Mouse (Mus musculus): Measurements from ENCODE around the gene Pard3b.

Pard3b gene

GRCm38 (mm10) chr1:62244191-62244984 is 605.8 kb downstream of the Pard3b start:
- DNase-seq (ENCODE audit: low read depth, low spot score): no peak

GRCm38 (mm10) chr1:62252432-62252831 is 613.8 kb downstream of the Pard3b start:
- DNase-seq (ENCODE audit: low read depth, low spot score): no peak

DNA sequence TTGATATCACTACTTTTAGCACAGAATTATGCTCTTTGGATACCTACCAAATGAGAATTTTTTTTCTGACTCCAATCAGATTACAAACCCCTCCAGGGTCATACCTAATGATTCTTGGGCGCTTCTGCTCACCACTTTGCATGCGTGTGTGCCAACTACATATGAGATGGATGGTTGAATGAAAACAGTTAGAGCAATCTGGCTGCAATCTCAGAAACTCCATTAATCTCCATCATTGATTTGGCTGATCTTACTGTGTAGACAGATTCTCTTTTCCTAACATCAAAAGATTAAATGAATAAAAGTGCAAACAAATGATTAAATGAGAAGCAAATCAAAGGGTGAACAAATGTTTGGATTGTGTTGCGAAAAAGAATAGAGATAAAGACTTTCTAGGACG is 615.7 kb downstream of the Pard3b start:
- no peak for DNase-seq (ENCODE audit: low read depth, low spot score)

GRCm38 (mm10) chr1:62254888-62255287 is 616.3 kb downstream of the Pard3b start:
- DNase-seq (ENCODE audit: low read depth, low spot score): no peak

GRCm38 (mm10) chr1:62276466-62276865 is 637.8 kb downstream of the Pard3b start:
- DNase-seq (ENCODE audit: low read depth, low spot score): no peak

DNA sequence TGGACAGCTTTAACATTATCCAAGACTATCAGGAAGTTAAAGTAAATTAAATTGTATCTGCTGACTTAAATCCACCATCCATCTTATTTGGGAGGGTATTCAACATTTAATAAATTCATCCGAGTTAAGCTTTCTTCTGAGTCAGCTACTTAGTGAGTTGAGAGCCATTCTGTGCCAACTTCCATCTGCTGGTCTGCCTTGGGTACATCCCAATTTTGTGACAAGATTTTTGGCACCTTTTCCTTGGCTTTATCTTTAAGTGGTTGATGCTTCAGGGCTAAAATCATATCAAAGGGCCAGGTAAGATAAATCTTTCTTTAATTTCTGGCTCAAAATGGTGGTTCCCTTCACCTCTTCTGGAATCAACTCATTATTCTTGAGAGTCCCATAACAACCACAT is 640.0 kb downstream of the Pard3b start:
- DNase-seq (ENCODE audit: low read depth, low spot score): no peak

DNA sequence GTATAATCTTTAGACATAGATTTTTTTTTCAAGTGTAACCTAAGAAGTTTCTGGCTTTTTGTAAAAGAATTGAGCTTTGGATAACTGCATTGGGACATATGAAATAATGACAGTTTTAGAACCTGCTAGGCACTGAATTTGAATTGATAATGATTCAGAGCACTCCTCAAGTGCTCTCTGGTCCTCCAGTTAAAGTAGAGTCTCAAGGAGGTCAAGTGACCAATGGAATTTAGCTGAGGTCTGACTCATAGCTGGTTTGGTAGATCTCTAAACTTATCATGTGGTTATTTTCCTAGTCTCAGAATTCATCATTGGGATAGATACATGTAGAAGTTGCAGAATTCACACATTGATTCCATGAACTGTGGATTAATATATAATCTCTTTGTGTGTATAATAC is 642.0 kb downstream of the Pard3b start:
- no peak for DNase-seq (ENCODE audit: low read depth, low spot score)

- DNase-seq (ENCODE audit: low read depth, low spot score): no peak
Observed at GRCm38 (mm10) chr1:62282835-62283234, 644.2 kb downstream of the Pard3b start.

DNA sequence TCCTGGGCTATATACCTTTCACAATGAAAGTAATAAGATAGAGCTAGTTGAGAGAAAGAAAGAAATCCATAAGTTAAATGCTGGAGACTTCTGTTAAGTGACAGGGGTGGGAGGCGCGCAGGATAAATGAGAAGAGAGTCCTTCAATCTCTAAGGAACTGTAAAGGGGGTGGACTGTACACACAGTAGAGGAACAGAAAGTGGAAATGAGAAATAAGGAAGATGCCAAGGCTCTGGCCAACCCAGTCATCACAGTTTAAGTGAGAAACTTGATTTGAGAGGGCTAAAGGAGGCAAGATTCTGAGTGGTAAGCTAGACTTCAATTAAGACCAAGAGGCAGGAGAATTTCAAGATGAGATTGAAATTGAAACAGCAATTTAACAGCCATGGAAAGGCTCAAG is 645.0 kb downstream of the Pard3b start:
- DNase-seq (ENCODE audit: low read depth, low spot score): no peak

- DNase-seq (ENCODE audit: low read depth, low spot score): no peak
Observed at GRCm38 (mm10) chr1:62309376-62309775, 670.8 kb downstream of the Pard3b start.

DNA sequence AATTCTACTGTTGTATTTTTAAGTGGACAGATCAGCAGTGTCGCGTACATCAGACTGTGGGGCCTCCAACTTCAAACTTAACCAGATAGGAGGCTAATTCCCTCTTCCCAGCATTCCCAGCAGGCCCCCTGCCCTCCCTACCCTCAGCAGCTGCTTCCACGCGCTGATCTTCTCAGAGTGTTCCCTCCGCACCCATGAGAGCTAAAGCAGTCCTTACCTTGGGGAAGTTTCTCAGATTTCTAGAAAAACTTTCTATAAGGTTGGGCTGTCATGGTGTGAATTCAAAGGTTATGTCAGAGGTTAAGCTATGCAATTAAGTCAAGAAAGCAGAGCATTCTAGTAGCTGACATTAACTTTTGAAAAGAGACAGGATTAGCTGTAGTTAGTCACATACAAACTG is 686.6 kb downstream of the Pard3b start:
- no peak for DNase-seq (ENCODE audit: low read depth, low spot score)

GRCm38 (mm10) chr1:62327743-62328142 is 689.1 kb downstream of the Pard3b start:
- DNase-seq (ENCODE audit: low read depth, low spot score): no peak

DNA sequence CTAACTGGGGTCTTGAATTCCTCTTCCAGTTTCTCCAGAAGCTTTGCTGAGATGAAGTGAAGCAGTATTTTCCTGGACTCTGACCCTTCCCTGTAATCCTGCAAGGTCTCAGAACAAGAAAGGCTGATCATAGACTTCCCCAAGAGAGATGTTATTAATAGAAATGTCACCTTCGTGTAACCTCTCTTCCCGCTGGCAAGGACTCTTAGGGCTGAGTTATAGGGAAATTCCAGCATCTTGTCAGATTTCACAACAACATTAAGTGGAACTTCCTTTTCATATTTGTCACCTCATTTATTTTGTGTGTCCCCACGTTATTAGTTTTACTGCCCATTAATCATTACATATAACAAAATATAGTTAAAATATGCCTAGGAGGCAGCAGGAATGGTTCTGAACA is 690.2 kb downstream of the Pard3b start:
- DNase-seq (ENCODE audit: low read depth, low spot score): no peak

- DNase-seq (ENCODE audit: low read depth, low spot score): no peak
Observed at GRCm38 (mm10) chr1:62333016-62333415, 694.4 kb downstream of the Pard3b start.

DNA sequence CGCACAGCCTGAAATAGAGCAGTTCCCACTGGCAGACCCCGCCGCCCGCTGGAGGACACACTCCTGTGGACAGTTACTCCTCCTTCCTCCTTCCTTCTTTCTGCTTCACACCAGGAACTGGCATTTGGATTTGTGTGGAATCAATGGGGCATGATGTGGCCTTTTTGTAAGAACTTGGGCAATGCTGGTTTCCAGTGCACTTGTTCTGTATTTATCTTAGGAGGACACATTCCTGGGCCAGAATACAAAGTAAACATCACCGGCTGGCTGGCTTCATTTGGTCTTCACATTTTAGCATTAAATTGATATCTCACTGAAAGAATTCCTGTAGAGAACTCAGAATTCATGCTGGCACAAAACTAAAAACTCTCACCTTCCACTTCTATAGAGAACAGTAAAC is 695.6 kb downstream of the Pard3b start:
- no peak for DNase-seq (ENCODE audit: low read depth, low spot score)

DNA sequence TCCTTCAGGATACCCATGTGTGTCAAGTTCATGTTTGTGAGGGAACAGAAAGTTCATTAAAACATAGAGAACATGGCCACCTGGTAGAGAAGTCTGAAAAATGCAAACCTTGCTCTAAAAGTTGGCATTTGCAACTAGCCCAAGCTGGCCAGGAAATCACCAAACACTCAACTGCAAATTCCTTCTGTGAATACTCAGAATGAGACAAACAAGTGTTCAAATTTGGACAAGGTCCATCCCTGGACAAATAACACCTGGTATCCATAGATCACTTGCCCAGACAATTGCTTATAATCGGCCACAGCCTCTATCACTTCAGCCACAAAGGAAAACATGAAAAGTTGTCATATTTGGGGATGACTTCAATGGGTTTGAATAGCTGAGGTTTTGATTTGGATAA is 701.6 kb downstream of the Pard3b start:
- DNase-seq (ENCODE audit: low read depth, low spot score): no peak

- no peak for DNase-seq (ENCODE audit: low read depth, low spot score)
Observed at GRCm38 (mm10) chr1:62344286-62344685, 705.7 kb downstream of the Pard3b start.

DNA sequence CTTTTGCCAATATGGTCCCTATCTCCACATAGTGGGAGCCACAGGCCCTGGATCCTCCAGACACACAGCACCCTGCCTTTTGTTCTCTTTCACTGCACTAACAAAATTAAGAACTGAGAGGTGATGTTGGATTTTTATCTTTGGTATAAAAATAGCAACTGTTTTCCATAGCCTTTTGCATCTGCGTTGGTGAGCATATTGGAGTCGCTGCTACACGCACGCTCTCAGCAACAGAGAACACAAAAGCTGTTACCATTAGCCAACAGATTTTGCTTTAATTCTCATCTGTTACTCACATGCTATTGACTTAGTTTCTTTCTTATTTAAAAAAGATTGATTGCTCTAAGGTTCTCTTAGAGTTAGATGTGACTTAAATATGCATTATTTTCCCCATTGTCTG is 709.7 kb downstream of the Pard3b start:
- DNase-seq (ENCODE audit: low read depth, low spot score): no peak

DNA sequence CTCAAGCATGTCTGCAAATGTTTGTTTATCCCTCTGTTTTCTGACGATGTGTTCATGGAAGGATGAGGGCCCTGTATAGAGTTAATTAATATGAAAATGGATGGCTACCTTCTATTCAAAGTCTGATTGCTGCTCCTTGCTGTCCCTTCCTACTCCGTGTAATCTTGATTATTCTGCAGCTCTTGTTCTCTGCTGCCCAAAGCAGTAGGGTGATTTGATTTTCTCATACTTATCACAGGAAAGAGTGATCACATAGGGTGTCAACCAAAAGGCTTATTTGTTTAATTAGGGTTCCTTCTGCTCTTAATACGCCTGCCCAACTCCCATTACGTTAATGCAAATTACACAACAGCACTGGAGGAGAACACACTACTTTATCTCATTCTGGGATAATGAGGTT is 716.9 kb downstream of the Pard3b start:
- no peak for DNase-seq (ENCODE audit: low read depth, low spot score)

- DNase-seq (ENCODE audit: low read depth, low spot score): no peak
Observed at GRCm38 (mm10) chr1:62374427-62375050, 735.9 kb downstream of the Pard3b start.

DNA sequence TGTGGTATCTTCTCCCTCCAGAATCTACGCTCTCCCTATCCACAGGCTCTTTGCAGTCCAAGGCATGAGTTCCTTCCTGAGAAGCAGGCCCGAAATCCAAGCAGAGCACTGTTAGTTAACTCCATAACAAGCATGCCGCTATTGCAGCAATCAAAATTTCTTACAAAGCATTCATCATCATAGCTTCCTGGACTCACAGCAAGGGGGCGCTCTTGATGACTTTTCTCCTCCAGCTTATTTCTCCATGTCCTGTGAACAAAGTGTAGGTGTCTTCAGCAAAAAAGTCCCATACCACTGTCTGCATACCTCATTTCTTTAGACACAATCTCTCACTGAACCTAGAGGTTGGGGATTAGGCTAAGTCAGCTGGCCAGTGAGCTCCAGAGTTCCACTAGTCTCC is 739.7 kb downstream of the Pard3b start:
- DNase-seq (ENCODE audit: low read depth, low spot score): no peak

- no peak for DNase-seq (ENCODE audit: low read depth, low spot score)
Observed at GRCm38 (mm10) chr1:62382807-62383514, 744.3 kb downstream of the Pard3b start.

DNA sequence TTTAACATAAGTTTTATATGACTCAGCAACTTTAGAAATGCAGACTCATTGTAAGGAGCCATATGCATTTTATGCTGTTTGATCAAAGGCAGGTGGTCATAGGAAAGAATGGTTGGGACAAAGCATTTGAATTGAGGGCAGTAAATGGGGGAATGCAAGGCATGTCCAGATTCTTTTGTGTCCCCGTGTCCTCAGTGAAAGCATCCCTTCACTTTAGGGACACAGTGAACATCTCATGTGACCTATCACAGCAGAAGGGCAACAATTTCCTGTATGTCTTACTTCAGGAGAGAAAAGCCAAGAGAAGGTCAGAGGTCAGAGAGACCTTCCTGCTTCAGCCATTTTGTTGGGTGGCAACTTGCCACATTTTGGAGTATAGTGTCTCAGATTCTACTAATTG is 745.6 kb downstream of the Pard3b start:
- DNase-seq (ENCODE audit: low read depth, low spot score): no peak
